Mouse (Mus musculus): Measurements from ENCODE around the gene Vmn2r9.
"Not testable (repeated sequence)": the region's sequence is repeated elsewhere in the genome, so short reads cannot be mapped to it uniquely, and the experiment has no call there.

DNA sequence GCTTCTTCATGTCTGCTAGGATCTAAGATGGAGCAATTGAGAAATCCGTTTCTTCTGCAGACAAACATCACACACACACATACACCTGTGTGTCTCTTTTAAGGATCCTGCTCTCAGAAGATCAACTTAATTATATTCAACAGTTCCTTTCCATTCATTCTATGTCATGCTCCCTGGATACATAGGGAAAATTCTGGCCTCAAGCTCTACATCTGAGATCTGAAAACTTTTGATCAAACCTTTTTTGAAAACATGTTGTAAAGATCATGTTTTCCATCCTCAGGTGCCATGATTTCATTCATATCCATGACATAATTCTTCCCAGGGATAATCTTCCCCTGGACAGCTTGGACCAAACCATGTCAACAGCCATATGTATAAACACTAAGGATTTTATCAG, at the start of gene Vmn2r9:
- not testable (repeated sequence) for TF ChIP-seq CTCF (IDR thresholded peaks at IDR 0.05; ENCODE audit: low read depth, low read length); POLR2A (IDR thresholded peaks at IDR 0.05; ENCODE audit: borderline replicate concordance, low read depth, low read length)

All from bone marrow macrophage, adult 2 months (primary cell).